Mouse (Mus musculus) telencephalon, adult 2 months (tissue): ENCODE data around the gene Kdelc2.
A peak's percentile ranks its signal among the peaks of the same experiment; 100 is the strongest.

Experiments
- DNase-seq: peaks from one replicate; pipeline ENCODE4 v3.0.0-alpha.2; 2011; ENCODE audit warnings: low read depth, low spot score

Kdelc2 gene

DNA sequence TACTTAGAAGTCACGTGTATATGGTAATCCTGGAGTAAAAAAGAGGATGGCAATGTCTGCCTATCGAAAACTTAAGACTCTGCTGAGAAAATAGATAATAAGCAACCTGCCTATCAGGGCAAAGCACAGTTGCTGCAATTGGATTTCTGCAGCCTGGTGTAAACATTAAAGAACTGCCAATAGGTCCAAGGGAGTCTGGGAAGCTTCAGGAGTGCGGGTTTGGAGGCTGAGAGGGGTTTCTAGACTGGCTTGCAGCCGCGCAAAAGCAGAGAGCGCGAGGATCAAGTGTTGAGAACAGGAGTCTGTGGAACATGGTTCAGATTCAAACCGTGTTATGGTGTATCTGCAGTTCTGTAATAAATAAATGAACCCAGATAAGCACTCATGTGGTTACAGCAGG is 1.0 kb downstream of the Kdelc2 start:
- DNase-seq: no peak

GRCm38 (mm10) chr9:53387431-53387830 is 3.6 kb downstream of the Kdelc2 start:
- no peak for DNase-seq

DNA sequence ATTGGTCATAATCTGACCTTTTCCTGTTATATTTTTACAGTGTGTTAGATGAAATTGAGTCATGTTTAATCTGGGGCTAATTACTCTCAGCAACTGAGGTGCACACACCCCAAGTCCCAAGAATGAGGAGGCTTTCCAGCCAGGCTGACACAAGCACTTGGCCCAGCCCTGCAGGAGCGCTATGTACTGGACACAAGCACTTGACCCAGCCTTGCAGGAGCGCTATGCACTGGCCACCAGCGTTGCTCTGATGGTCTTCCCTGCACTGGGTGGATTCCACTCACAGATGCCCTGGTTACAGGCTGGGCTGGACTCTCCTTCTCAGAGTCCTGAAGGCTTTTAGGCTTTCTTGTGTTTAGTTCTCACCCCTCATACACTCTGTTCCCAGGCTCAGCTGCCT is 5.3 kb downstream of the Kdelc2 start:
- DNase-seq: no peak

DNA sequence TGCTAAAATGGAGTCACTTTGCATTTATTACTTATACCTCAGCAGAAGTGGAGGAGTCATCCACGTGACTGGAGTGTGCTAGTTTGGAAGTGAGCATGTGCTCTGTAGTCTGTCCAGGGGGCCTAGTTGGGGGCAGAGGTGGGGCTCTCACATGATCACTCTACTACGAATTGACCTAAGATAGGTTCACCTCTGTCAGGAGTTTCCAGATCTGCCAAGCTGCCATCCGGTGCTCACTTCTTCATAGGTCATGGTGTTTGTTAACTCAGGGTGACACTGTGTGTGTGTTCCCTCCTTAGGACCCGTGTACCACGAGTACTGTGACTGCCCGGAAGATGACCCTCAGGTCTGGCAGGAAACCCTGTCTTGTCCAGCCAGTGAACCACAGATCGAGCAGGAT is 6.3 kb downstream of the Kdelc2 start:
- DNase-seq: no peak

GRCm38 (mm10) chr9:53397685-53398387 is 14.0 kb downstream of the Kdelc2 start:
- DNase-seq: no peak

DNA sequence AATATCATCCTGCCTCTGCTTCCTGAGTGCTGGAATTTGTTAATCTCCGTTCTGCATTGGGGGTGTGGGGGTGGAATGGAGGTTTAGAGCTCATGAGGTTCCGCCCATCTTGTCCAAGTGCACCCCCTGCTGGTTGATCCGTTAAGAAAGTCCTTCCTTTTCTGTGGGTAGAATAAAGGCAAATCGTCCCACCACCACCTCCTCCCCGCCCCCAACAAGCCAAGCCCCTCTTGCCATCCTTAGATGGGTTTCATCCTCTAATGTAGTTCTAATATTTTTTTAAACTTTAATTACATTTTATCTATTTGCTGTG is 14.5 kb downstream of the Kdelc2 start:
- DNase-seq: no peak

GRCm38 (mm10) chr9:53399537-53399936 is 15.7 kb downstream of the Kdelc2 start:
- no peak for DNase-seq

- no peak for DNase-seq
These were observed 16.9 kb downstream of the Kdelc2 start for GRCm38 (mm10) chr9:53400696-53401095.

DNA sequence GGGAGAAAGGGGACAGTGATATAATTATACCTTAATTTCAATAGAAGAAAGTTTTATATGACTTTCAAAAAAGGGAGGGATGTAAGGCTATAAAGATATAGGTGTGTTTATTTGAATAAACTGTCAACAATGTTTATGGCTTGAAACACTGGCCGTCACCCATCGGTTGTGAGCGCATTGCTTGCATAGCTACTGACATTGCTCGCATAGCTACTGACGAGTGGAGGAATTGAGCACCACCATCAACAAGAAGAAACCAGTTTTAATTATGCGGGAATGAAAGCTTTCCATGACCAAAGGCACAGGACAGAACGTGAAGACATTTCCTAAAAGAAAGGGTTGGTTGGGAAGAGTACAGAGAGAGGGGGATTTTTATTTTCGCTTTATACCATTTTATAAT is 17.3 kb downstream of the Kdelc2 start:
- DNase-seq: no peak

DNA sequence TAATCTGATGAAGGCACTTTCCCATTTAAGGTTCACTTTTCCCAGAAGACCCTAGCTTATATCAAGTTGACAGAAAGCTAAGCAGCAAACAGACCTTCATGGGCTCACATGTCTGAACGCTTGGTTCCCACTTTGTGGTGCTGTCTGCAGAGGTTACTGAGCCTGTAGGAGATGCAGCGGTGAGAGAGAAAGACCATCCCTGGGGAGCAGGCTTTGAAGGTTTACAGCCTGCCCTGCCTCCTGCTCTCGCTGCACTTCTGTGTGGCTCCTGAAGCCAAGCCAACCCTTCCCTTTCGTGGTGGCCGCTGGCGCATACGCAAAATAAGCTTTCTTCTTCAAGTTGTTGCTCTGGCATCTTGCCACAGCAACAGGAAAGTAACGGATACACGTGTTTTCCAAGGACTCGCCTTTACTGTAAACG is 18.5 kb downstream of the Kdelc2 start, which contains the start of gene 4930550C14Rik:
4930550C14Rik (plus strand) TSS at position 35 of the 421 bp plus-strand sequence.
- DNase-seq: no peak

- DNase-seq: no peak
These were observed 19.2 kb downstream of the Kdelc2 start for GRCm38 (mm10) chr9:53402991-53403390.

- no peak for DNase-seq
These were observed 20.4 kb downstream of the Kdelc2 start for GRCm38 (mm10) chr9:53404050-53404752.

- DNase-seq: peak; percentile 89
These were observed 21.2 kb downstream of the Kdelc2 start for GRCm38 (mm10) chr9:53404753-53405722.

DNA sequence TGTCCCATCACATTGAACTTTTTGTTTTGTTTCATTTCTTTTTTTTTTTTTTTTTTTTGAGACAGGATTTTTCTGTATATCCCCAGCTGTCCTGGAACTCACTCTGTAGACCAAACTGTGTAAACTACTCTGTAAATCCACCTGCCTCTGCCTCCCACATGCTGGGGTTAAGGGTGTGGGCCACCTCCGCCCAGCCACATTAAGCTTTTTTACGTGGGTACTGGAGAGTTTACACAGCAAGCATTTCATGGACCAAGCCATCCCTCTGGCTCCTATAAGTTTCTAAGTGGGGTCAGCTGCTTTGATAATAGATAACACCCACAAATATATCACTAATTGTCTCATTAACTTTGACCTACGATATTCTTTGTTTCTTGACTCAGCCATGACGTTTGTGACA is 24.7 kb downstream of the Kdelc2 start:
- no peak for DNase-seq

- no peak for DNase-seq
These were observed 25.1 kb downstream of the Kdelc2 start for GRCm38 (mm10) chr9:53408953-53409361.

DNA sequence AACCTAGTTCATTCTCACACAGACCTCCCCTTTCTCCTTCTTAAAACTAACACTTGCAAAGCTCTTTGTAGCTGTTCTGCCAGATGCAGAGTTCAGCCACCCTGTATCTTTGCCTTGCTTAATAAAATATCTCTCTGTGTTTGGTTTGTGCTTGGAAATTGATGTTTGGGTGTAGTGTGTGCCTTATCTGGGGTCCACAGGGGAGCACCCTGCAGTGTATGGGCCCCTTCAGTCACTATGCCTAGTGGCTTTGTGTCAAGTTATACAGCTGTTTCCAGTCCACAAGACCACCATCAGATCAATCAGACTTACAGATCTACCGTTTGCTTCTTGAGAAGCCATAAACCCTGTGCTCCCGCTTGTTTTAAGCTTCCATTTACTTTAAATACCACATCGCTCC is 25.6 kb downstream of the Kdelc2 start:
- DNase-seq: no peak

GRCm38 (mm10) chr9:53422133-53422896 is 38.5 kb downstream of the Kdelc2 start:
- DNase-seq: no peak

GRCm38 (mm10) chr9:53426726-53427125 is 42.9 kb downstream of the Kdelc2 start:
- DNase-seq: no peak

- DNase-seq: no peak
These were observed 43.8 kb downstream of the Kdelc2 start for GRCm38 (mm10) chr9:53427638-53428037.

DNA sequence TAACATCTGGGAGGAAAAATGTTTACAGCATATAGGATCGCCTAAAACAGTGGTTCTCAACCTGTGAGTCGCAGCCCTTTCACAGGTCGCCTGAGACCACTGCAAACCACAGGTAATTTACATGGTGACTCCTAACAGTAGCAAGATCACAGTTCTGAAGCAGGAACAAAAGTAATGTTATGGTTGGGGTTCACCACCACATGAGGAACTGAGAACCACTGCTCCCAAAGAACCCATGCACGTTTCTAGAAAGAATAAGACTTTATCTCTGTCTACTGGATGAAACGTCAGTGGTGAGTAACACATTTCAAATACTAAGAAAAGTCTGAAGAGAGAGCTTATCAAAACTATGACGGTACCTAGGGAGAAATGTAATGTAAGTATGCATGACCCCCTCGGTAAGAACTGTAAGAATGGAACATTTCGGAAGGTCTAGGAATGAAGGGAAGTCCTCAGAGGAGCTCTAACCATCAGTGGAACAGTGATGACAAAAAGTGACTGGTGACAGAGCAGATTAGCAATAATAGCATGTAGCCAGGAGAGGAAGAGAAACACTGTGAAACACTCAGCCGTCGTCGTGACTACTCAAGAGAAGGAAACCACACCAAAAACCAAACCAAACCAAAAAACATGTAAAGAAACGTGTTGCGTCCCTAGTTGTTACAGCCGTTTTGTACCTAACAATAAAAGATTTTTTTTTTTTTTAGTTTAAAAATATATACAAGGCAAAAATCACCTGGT is 52.2 kb downstream of the Kdelc2 start:
- DNase-seq: no peak

DNA sequence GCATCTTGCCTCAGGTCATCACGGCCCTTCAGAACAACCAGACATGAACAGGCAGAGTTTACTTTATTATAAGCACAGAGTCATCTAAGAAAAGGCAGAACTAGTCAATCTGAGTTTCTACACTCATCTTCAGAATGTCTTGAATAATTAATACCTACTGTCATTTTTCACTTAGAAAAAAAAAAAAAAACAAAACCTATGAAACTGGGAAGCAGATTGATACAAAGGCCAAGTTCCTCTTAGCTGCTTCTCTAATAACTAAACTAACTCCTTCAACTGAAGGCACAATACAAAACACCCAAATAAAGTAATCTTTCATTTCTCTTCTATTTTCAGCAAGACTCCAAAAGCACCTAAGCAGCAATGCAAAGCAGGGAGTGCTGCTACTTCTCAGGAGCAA is 66.8 kb downstream of the Kdelc2 start:
- DNase-seq: no peak
